Mouse (Mus musculus) brain, embryonic 14.5 days (tissue): ENCODE results near the gene Elmo2.

ENCODE experiments used
- CTCF ChIP-seq: fragments of 200-500 bp; IDR thresholded peaks from 2 replicates; pipeline ENCODE4 v1.5.1; 2012; ENCODE audit warnings: inconsistent platforms, mild to moderate bottlenecking, moderate library complexity, borderline replicate concordance; ENCODE audit not compliant: insufficient read depth, insufficient read length; ENCODE audit errors: extremely low read depth
- POLR2A ChIP-seq: fragments of 200-500 bp; IDR thresholded peaks from 2 replicates; pipeline ENCODE4 v1.6.1; 2012; ENCODE audit warnings: mild to moderate bottlenecking, inconsistent platforms, borderline replicate concordance; ENCODE audit not compliant: poor library complexity, insufficient read depth, insufficient read length, severe bottlenecking; ENCODE audit errors: extremely low read depth

- no peak for TF ChIP-seq CTCF
- TF ChIP-seq POLR2A: no peak
Observed at GRCm38 (mm10) chr2:165262274-165262990, 63.8 kb downstream of the Elmo2 start.
